Mouse (Mus musculus): ENCODE measurements around the gene Trpv1.

Trpv1 gene

DNA sequence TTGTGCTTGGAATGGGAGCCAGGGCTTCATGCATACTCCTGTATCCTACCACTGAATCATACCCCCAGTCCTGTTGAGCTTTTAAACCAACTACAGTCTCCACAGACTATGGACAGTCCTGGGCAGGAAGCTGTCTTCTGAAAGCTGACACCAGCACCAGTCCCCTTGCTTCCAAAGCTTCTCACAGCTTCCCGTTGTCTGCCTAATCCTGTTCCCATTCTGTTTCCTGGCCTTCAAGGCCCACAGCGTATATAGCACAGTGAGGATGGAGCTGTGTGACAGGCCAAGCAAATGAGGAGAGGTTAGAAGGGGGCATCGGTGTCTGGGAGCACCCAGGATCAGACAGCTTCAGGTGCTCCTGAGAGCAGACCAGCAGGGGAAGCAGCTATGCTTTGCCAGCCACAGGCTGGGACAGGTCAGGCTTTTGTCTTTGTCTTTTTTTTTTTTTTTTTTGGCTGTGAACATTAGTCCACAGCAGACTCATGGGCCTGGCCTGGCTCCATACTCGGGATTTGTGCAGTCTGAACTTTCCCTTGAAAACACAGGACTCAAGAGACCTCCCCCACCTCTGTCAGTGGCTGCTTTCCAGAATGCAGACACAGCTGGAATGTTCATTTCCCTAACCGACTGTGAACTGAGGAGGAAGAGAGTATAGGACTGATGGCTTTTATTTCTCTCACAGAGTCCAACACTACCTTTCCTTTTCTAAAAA, 2.1 kb downstream of the Trpv1 start:
- DNase-seq (ENCODE audit: low spot score in 2 of 2): no peak

DNA sequence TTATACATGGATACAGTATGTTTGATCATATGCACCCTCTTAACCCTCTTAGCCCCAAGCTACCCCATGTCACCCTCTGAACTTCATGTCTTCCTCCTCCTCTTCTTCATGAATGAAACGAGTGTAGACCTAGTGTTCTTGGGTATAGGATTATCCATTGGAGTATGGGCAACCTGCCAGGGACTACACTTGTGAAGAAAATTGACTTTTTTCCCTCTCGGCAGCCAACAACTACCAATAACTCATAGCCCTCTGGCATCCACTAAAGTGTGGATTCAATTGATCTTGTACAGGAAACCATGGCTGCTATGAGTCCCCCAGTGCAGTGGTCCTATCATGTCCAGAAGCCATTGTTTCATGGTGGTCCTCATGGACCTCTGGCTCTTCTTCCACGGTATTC, 2.6 kb downstream of the Trpv1 start:
- no peak for DNase-seq (ENCODE audit: low spot score in 2 of 2)

DNA sequence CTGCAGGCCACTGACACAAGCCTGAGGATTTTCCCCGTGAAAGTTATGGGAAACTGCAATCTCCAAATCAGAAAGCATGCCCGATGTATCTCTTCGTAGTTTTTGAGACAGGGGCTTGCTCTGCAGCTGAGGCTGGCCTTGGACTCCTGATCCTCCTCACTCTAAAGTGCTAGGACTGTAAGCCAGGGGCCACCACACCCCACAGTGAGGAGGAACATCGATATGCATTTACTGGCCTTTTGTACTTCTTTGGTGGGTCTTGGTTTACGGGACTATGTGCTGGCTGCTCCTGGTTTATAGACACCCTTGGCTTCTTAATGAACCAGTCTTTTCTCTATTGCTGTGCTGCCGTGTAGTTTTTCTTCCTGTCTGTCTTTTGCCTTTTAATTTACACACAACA, 8.1 kb downstream of the Trpv1 start:
- no peak for DNase-seq (ENCODE audit: low spot score in 2 of 2)

DNA sequence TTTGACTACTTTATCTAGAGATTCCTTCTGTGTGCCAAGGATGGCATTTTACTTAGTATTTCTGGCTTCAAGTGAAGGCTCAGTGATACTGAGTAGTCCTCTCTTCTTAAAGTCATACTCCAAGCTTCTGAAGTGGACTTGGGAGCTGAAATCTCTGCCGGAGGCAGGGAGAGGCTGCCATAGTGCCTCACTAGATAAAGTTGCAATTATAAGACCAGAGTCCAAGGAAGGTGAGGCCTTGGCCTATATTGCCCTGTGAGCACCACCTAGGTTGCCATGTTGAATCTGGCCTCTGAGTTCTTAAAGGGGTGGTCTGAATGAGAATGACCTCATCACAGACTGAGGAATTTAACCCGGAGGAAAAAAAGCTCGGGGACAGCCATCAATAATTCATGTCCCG, 8.7 kb downstream of the Trpv1 start:
- no peak for DNase-seq (ENCODE audit: low spot score in 2 of 2)

DNA sequence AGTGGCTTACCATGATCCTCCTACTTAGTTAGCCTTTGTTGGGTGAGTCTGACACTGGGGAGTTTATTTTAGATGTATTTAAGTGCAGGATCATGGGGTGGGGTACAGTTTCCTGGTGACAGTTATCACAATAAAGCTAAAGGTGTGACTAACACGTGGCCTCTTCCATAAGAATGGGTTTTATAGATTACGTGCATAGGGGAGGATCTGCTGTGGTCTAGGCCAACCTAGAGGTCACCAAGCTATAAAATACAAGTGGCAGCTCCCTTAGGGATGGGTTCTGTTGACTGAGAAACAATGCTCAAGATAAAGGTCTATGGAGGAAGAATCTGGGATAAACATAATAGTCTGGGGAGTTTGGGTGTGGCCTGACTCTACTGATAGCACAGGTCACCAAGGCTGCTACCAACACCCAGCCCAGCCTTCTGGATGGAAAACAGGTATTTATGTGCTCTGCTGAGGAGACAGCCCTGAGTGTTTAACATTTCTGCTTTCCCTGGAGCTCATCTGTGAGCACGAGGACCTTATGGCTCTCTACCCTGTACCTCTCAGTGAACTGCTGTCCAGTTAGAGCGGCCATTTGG, 23.4 kb downstream of the Trpv1 start:
- no peak for DNase-seq (ENCODE audit: low spot score in 2 of 2)

DNA sequence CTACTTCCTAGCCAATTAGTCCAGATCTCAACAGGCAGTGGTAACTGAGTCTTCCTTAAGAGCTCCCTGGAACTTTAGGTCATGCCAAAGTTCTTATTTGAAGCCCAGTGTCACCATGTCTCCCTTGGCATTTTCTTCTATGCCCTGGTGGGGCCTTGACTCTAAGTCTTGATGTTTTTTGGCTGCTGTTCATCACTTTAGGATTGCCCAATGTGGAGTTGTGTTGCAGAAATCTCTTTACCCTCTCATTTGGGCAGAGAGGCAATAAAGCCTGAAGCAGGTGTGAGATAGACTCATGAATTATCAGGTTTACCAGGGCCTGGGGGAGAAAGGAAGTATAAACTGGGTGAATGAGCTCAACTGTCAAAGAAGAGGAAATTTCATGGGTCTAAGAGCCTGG, 24.6 kb downstream of the Trpv1 start:
- DNase-seq (ENCODE audit: low spot score in 2 of 2): no peak

DNA sequence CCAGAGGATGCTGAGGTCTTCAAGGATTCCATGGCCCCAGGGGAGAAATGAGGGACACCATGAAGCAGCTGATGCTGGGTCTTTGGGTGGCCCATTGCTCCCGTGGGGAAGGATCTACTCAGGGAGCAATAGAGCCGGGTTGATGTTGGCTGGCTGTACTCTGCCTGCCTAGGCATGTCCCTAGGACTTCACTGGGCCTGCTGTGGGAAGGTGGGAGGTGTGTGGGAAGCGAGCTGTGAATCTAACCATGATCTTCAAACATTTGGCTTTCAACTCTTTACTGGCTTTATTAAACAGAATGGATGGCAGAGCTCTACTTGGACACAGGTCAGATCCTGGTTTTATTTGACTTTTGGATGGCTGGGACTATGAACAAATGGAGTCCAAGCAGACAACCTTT, 26.4 kb downstream of the Trpv1 start:
- no peak for DNase-seq (ENCODE audit: low spot score in 2 of 2)

DNA sequence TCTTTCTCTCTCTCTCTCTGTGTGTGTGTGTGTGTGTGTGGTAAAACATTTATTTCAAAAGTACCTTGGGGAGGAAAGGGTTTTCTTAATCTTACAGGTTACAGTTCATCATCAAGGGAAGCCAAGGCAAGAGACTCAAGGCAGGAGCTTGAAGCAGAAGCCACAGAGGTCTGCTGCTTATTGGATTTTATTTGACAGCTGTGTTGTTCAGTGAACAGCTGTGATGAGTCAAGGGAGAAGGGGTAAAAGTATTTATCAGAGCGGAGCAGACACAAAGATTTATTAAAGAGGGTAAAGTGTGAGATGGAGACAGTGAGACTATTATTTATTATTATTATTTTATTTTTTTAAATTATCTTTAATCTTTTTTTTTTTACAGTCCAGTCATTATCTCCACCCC, 27.3 kb downstream of the Trpv1 start:
- DNase-seq (ENCODE audit: low spot score in 2 of 2): no peak

DNA sequence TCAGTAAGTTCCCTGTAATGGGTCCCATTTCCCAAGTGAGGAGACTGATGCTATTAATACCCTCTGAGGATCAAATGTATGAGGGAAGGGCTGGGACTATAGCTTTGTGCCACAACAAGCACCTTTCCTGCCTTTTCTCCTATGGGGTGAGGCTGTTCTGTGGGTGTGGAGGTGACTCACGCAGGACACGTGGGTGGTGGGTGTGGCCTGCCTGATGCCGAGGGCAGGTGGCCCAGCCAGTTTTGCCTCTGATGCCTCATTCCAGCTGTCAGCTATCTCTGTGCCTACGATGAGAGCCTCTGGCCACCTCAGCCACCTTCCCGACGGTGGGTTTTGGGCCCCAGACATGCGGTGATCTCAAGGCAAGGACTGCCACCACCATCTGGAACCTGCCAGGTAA, 33.2 kb downstream of the Trpv1 start, which contains the start of gene Trpv3:
Trpv3 (plus strand) TSS at position 122 of the 400 bp plus-strand sequence.
- DNase-seq (ENCODE audit: low spot score in 2 of 2): no peak

DNA sequence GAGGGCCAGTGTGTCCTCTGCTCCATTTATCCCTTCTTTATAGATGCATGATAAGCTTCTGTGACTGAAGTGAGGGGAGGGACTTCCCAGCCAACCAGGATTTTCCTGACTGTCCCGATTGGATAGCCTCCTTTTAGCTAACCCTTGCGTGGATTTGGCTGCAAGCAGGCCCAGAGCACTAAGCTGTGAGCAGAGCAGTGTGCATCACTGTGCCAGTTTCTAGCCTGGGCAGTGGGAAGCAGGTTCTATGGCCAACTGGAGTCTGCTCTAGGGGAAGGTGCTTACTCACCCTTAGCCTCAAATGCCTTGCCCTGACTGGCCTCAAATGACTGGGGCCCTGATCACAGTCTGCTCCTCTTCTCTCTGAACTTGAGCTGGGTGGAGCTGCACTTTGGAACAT, 40.7 kb downstream of the Trpv1 start:
- no peak for DNase-seq (ENCODE audit: low spot score in 2 of 2)

DNA sequence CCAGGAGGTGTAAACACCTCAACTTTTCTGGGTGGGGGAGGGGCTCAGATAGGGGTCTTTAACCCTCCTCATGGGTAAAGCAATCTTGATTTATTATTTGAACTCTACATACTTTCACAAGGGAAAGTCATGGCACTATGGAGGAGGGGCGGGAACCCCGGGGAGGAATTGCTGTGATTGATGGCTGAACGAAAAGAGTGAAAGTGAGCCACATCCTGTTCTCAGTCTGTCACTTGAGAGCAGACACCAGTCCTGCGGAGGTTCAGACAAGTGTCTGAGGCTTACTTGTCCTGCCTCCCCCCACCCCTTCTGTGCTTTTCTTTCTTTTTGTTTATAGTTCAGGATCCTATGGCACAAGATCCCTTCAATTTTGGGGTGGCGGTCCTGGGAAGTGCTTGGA, 46.6 kb downstream of the Trpv1 start:
- no peak for DNase-seq (ENCODE audit: low spot score in 2 of 2)

DNA sequence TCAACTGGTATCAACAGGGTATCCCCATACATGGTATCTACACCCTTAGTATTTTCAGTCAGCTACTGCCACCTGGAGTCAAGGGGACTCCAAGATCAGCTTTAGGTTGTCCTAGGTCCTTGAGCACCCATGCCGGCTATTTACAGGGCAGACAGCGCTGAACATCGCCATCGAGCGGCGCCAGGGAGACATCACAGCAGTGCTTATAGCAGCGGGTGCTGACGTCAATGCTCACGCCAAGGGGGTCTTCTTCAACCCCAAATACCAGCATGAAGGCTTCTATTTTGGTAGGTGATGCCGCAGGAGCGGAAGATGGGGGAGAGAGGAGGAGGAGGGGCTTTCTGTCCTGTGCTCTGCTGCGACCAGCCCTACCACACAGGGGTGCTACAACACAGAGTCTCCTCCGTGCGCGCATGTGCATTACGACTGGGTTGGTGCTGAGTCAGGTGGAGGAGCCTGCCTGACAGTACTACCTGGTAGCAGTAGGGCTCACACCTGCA, 47.5 kb downstream of the Trpv1 start:
- DNase-seq (ENCODE audit: low spot score in 2 of 2): no peak

DNA sequence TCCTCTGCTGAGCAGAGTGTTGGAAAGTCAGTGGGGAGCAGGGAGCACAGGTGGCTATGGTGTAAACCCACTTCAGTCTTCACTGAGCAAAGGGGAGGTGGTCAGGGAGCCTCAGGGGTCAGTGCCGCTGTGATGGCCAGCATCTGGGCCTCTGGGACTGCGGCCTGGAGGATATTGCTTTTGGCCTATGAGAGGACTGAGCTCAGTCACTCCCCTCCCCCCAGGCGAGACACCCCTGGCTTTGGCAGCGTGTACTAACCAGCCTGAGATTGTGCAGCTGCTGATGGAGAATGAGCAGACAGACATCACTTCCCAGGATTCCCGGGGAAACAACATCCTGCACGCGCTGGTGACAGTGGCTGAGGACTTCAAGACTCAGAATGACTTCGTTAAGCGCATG, 49.3 kb downstream of the Trpv1 start:
- DNase-seq (ENCODE audit: low spot score in 2 of 2): no peak

DNA sequence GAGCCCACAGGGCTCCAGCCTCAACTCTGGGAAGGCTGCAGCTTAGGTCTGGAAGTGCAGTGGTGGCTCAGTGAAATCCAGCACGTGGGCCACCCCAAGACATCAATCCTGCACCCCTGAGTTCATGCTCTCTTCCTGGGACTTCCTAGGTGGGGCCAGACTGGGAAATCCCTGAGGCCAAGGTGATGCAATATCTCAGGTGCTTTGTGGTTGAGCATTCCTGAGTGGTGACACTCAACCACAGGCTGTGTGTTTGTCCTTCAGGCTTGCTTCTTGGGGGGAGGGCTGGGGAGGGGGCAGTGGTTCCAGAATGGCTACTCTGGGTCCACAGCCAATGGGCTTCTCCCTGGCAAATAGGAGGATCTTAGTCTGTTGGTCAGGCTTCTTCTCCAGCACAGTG, 49.8 kb downstream of the Trpv1 start:
- no peak for DNase-seq (ENCODE audit: low spot score in 2 of 2)

DNA sequence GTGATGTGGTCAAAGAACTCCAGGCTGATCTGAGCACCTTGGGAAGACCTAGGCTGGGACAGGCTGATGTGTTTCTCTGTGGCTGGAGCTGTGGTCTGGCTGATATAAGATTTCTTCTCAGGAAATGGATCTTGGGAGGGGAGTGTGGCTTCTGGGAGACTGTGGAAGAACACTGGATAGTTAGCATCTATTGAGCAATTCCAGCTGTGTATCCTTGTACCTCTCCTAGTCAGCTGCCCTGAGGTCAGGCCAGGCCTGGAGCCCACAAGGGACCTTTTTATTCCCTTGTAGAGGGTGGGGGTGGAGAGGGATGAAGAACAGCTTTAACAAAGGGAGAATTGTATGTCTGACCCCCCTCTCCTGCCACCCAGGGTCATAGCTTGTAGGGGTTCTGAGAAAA, 50.3 kb downstream of the Trpv1 start:
- no peak for DNase-seq (ENCODE audit: low spot score in 2 of 2)

DNA sequence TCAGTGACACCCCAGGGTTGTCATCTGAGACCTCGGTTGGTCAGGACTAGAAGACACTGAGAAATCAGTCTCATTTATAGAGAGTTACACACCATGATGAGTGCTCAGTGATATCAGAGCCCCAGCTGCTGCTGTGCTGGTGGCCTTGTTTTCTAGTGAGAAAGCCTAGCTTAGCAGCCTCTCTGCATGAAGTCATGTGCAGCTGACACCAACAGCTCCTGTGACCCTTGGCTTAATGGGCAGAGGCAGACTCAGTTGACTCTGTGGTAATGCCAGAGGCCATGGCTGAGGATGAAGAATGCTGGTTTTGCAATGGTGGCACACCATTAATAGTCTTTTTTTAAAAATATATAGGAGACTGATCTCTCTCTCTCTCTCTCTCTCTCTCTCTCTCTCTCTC, 55.5 kb downstream of the Trpv1 start:
- DNase-seq (ENCODE audit: low spot score in 2 of 2): no peak

DNA sequence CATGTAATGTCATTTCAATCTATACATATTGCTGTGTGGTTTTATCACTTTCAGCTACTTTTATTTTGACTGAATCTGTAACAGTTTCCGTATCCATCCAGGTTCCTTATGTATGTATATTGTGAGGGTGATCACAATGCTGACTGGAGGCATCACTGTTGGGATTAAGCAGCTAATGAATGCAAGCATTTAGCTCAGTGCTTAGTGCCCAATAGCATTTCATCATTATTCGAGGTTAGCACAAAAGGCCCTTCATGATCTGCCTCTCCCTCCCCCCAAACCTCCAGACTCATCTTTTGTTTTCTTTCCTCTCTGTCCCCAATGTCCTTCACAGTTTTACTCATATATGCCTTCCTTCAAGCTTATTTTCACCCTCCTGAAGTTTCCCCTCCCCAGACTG, 69.0 kb downstream of the Trpv1 start:
- no peak for DNase-seq (ENCODE audit: low spot score in 2 of 2)
